Mouse (Mus musculus): ENCODE results near the gene Asap3.

The Asap3 gene

DNA sequence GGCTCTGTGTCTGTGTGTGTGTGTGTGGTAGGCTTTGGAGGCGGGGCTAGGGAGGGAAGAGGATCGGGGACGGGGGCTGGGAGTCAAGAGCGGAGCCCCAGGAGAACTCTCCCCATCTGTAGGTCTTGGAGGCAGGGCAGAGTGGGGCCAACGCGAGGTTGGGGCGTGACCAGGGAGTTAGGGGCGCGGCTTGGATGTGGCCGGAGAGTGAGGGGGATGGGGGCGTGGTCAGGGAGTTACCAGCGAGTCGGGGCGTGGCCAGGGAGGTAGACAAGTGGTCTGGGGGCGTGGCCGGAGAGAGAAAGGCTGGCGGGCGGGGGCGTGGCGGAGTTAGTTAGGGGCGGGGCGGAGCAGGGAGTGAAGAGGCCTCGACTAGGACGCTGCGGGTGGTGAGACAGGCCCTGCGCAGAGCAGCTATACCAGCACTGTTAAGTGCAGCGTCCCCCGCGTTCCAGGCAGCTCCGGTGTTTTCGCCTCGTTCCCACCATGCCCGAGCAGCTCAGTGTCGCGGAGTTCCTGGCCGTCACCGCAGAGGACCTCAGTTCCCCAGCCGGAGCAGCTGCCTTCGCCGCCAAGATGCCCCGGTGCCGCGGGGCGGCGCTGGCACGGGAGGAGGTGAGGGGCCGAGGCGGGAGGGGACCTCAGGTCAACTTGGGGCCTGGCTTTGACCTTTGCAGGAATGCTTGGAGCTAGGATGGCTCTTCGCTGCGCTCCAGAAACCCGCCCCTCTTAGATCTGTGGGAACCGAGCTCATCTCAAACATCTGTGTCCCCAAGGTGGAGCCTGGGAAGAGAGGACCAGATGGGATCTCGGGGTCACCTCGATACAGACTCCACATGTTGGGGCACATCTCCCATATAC, at the start of gene Asap3:
Asap3 (plus strand) TSS at position 333 of the 861 bp plus-strand sequence.
- in situ Hi-C loops (cut with MseI, MboI): no loop called here

DNA sequence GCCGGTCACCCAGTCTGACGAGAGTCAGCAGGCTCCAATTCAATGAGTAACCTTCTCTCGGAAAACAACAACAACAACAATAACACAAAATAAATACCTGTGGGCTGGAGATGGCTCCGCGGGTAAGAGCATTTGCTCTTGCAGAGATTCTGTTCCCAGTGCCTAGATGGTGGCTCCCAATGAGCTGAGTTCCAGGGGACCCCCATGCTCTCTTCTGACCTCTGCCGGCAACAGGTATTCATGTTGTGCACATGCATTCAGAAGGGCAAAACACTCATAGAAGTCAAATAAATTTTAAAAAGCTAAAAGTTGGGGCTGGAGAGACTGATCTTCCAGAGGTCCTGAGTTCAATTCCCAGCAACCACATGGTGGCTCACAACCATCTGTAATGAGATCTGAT, 47.7 kb upstream of the Asap3 start:
- in situ Hi-C loops (cut with MseI, MboI): loop anchor here in 1 of 2 experiments (5.0 kb wide), 1 partner anchor 91 kb away; no protein-coding TSS in a partner anchor

DNA sequence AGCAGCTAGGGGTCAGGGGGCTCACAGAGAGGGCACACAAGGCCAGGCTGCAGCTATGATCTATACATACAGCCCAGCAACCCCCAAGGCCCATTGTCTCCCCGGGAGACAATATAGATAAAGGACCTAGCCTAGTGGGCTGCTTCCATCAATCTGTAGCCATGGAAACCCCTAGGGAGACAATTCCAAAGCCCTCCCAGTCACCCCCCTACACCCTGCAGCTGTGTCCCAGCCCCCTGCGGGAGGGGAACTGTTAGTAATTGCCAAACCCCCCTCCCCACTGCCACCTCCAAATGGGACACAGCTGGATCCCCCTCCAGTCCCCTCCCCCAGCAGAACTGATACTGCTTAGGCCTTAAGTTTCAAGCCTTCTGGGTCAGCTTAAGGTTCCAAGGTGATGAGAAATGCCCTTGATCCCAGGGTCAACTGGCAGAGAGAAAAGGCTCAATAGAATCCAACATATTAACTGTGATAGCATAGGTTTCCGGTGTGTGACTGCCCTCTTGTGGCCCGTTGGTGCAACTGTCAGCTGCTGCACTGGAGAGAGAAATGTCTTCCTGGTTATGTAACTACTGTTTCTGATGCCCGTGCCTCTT, 46.3 kb upstream of the Asap3 start:
- in situ Hi-C loops (cut with MseI, MboI): loop anchor here in 1 of 2 experiments (5.0 kb wide), 2 partner anchors 37 to 93 kb away; no protein-coding TSS in a partner anchor

DNA sequence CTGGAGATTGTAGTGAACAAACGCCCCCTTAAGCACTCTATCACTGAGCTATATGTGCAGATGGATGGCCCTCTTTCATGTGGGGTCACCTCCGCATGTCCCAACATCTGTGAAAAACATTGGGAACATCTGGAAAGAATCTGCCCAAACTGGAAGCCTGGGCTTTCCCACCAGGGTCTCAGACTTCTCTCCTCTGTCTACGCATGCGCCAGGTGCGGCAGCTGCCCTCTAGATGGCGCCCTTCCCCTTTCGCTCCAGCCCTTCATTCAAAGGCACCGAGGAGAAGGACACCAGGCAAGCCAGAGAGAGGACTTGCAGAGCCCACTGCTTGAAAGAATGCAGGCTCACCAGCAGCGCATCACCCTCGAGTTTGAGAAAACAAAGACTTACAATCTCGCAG, 42.7 kb upstream of the Asap3 start:
- in situ Hi-C loops (cut with MseI, MboI): loop anchor here in 1 of 2 experiments (5.0 kb wide), 1 partner anchor 34 kb away; no protein-coding TSS in a partner anchor

DNA sequence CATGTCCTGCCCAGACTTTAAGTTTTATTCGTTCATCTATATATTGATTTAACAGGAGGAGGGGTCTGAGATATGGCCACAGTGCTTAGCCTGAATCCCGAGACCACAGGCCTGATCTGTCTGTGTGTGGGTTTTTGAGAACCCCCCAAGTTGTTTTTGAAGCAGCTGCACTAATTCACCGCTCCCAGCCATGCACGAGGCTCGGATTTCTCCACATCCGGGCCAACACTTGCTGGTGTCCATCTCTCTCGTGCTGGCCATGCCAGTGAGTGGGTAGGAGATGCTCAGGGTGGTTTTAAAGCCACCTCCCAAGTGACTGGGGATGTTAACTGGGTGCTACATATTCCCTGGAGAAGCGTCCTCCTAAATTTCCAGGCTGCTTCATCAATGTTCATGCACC, 41.2 kb upstream of the Asap3 start:
- in situ Hi-C loops (cut with MseI, MboI): loop anchor here in 1 of 2 experiments (5.0 kb wide), 1 partner anchor 32 kb away; no protein-coding TSS in a partner anchor

DNA sequence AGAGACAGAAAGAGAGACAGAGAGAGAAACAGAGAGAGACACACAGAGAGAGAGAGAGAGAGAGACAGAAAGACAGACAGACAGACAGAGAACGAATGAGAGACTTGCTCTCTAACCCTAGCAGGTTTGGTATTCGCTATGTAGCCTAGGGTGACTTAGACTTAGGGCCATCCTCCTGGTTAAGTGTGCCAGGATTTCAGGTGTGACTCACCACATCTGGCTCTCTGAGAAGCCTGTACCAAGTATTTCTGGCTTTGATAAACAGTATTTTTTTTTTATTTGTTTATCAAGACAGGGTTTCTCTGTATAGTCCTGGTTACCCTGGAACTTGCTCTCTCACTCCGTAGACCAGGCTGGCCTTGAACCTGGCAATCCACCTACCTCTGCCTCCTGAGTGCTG, 38.5 kb upstream of the Asap3 start:
- in situ Hi-C loops (cut with MseI, MboI): no loop called here

DNA sequence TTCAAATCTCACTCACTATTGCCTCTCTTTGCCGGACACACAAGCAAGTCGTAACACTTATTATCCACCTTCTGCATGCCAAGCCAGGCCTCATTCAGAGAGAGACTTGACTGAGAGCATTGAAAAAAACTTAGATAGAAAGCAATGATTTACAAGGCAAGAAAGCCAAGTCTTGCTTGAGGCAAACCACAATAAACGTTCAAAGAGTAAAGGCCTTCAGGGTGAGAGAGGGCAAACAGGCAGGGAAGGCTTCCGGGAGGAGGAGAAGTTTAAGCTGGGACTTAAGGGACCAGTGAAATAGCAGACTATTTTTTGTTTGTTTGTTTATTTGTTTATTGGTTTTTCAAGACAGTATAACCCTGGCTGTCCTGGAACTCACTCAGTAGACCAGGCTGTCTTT, 35.8 kb upstream of the Asap3 start:
- in situ Hi-C loops (cut with MseI, MboI): no loop called here

DNA sequence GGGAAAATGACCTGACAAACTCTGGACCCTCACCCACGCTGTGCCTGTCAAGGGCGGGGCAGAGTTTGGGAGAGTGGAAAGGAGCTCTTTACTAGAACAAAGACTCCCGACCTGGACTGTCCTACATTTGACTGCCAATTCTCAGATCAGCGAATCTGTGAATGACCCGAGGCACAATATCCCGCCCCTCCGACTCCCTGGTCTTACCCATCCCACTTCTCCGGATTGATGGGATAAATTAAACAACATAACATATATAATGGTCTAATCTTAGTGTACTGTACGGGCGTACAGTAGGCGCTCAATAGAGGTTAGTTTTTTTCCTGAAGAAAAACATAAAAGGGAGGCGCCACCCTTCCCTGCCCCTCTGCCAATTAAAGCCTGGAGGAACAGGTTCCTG, 34.7 kb upstream of the Asap3 start:
- in situ Hi-C loops (cut with MseI, MboI): no loop called here

DNA sequence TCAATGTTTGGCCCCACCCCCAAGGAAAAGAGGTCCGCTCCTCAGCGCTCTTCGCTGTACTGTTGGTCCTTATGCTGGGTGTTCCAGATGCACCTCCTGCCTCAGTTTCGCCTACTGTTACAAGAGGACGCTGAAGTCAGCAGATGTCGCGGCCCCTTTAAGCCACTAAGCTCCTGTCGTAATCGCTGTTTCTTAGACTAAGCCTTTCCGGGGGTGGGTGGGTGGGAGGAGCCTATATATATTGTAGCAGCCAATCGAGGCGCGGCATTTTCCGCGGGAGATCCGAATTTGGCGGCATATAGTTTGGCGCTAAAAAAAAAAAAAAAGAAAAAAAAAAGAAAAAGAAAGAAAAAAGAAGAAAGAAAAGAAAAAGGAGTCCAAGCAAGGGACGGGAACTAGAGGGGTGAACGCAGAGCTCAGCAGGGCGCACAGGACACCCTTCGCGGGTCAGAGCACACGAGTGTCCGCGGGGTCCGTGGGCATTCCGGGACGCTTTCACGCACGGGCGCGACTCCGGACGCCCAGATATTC, 34.1 kb upstream of the Asap3 start, which contains the start of gene E2f2:
E2f2 (plus strand) TSS at position 384 of the 531 bp plus-strand sequence.
- in situ Hi-C loops (cut with MseI, MboI): no loop called here

DNA sequence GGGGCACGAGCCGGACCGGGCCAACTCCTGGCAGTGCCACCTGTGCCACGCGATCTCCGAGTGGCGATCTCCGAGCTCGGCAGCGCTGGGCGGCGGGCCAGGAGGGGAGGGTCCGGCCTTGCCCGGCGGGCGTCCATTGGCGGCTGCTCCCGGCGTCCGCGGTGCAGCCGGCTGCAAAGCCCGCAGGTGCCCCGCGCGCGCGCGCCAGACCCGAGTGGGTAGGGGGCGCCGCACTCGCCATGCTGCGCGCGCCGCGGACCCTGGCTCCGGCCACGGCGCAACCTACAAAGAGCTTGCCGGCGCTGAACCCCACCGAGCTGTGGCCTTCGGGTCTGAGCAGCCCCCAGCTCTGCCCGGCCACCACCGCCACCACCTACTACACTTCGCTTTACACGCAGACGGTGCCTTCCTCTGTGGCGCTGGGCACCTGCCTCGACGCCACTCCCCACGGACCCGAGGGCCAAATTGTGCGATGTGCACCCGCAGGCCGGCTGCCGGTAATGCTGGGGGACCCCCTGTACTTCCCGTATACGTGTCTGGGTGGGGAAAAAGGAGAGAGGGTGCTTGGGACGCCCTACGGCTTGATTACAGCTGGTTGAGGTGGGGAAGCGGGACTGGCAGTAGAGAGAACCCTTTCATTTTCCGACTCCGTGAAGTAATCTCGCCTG, 33.5 kb upstream of the Asap3 start:
- in situ Hi-C loops (cut with MseI, MboI): no loop called here

DNA sequence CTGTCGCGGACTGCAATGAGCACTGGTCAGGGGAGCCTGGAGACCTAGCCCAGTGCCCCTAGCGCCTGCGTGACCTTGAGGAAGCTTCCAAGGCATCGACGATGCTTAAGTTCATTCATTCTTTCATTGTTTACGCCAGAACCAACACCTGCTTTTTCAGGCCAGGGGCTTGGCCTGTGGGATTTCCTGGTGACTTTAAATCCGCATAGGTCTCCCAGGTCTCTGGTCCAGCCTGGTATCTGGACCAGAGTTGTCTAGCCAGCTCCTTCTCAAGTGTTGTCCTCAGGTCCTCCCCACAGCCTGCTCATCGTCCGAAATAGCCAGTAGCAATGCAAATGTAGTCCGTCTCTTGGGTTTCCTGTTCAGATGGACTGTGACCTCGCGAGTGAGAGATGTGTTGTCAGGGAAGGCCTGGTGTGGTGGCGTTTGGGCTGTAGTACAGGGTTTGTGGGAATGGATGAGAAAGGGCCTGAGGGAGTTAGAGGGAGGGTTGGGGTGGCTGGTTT, 32.9 kb upstream of the Asap3 start:
- in situ Hi-C loops (cut with MseI, MboI): no loop called here

DNA sequence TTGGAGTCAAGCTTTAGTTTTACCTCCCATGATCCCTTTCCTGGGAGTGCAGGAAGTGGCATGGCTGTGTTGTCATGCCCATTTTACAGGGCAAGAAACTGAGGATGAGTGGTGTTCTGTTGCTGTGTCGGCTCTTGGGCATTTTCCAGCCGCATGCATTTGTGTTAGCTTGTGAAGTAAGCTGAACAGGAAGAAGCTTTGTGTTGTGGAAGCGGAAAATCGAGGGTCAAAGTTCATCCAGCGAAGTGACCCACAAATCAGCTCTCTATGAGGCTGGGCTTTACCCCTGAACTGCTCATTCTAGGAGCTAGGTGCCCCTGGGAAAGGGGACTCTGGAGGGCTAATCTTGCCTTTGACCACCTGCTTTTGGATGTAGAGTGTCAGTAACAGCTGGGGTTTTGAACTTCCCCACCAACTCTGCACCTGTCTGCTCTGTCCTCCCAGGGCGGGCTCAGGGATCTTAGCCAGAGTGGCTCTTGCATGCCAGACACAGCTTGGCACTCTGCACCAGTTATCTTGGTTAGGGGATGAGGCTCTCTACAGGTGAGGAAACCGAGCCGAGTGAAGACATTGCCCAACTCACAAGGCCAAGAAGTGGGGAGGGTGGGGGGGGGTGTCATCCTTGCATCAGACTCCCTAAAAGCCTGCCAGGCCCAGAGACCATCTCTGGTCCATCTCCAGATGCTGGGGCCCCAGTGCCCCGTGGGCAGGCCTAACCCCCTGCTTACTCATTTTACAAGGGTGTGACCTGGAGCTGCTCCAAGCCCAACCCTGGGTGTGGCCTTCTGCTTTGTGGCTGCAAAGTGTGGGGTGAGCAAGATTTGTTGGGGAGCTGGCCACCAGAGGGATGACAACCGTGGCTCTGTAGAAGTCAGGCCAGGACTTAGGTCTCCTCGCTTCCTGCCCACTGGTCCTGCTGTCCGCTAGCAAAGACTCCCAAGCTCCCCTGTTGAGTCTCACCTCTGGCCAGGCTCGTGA, 31.7 kb upstream of the Asap3 start:
- in situ Hi-C loops (cut with MseI, MboI): no loop called here

DNA sequence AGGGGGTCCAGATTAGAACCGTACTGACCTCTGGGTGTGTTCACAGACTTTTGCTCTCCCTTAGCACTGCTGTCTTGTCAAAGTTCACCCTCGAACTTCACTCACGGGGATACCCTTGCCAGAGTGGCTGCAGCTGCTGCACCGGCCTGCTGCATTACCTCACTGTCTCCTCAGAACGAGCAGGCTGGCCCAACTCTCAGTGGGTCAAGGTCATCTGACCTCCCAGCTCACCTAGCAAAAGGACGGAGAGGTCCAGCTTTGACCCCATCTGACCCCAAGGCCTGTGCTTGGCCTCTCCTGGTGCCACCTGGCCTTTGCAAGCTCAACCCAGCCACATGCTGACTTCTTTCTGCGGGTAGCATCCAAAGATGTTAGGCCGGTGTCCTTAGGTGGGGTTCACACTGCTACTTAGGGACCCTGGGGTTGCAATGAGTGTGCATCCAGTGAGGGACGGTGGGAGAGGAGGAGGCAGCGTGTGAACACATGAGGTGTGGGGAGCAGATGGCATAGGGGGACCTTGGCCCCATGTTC, 30.1 kb upstream of the Asap3 start:
- in situ Hi-C loops (cut with MseI, MboI): no loop called here

DNA sequence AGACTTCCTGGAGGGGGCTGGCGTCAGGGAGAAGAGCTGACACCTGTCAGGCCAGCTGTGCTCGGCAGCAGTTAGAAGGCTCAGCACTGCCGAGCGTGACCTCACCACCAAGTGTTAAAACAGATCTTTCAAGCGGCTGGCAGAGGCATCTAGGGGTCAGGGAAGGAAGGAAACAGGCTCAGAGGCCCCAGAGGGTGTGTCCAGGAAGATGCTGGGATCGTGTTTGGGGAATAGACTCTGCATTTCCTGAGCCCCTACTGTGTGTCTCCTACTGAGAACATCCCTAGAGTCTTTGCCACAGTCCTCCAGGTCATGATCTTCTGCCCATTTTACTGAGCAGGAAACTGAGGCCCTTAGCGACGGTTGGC, 28.9 kb upstream of the Asap3 start:
- in situ Hi-C loops (cut with MseI, MboI): no loop called here

DNA sequence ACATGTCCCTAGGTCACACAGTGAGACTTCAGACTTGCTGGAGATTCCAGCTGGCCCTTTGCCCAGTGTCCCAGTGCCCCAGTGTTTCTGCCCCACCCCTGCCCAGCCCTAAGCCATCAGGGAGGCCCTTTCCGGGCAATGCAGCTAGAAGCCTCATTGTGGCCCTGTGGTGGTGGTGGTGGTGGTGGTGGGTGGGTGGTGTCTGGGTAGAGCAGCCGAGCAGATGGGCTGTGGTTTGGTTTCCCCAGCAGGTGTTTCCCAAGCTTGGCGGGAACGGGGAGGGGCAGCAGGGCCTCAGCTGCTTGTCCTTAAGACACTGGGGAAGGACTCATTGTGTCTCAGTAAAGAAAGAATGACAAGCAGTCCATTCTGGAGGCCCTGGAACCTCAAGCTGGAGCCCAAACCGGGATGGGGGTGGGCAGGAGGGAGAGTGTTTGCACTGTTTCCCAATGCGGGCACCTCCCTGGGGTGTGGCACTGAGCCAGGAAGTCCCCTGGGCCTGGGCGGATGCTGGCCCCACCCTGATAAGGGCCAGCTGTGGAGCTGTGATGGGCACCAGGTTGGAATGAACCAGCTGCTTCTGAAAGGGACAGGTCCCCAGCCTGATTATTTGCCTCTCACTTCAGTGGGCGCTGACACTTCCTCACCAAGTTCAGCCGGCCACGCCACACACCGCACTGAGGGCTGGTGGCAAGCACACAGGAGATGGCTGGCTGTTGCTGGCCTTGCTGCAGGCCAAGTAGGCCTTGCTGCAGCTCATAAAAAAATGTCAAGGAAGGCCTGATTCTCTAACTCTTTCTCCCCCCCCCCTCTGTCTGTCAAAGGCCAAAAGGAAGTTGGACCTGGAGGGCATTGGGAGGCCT, 28.3 kb upstream of the Asap3 start:
- in situ Hi-C loops (cut with MseI, MboI): no loop called here

DNA sequence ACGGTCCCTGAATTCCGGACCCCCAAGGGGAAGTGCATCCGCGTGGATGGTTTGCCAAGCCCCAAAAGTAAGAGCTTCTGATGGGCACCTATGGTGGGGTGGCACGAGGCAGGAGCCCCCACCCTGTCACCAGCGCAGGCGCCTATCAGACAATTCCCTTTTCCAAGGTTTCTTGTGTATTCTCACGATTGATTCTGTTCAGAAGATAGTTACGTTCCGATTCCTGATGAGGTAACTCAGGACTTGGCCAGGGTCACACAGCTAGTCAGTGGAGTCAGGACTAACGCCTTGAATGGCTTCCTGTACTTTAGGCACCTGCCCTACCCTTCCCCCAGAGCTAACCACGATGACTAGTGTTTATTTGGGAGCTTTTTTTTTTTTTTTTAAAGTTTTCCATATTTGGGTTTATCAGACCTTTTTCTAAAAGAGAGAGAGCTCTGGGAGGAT, 27.7 kb upstream of the Asap3 start:
- in situ Hi-C loops (cut with MseI, MboI): no loop called here

DNA sequence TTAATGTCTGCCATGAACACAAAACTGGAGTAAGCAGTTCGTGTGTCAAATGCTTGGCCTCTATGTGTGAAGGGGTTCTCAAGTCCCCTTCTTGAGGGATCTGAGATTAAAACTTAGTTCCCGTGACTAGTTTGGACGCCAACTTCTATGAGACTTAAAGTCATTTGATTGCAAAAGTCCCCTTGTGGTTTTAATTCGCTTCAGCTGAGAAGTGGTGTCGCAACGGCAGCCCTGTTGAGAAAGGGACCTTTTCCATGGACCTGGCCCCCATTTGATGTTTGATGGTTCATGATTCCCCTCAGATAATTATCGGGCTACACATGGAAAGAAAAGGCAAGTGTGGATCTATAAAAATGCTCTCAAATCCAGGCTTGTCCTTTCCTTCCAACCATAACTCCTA, 26.7 kb upstream of the Asap3 start:
- in situ Hi-C loops (cut with MseI, MboI): no loop called here

DNA sequence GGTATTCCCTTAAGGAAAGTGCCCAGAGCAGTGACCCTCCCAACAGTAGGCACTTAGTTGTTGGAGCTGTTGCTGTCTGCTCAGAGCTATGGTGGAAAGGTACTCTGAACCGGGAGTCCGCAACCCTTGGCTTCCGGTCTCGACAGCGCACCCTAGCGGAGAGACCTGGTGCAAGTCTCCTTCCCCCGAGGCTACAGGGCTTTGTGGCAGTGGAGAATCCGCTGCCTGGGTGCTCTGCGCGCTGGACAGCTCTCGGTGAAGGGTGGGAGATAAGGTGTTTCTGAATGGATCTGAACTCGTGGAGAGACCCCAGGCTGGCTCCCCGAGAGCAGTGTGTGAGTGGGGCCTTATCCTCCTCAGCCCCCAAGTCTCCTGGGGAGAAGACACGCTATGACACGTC, 26.2 kb upstream of the Asap3 start:
- in situ Hi-C loops (cut with MseI, MboI): no loop called here
